Mouse (Mus musculus) heart, adult 2 months (tissue): ENCODE measurements around the gene Stmn3.

ENCODE experiments used
- EP300 ChIP-seq: fragments of 200-500 bp; IDR thresholded peaks from 2 replicates; pipeline ENCODE4 v1.6.1; 2011; ENCODE audit warnings: low read depth, low read length, control low read depth; ENCODE audit not compliant: insufficient read depth
- POLR2A ChIP-seq: fragments of 200-500 bp; IDR thresholded peaks from 2 replicates; pipeline ENCODE4 v1.6.1; 2011; ENCODE audit warnings: mild to moderate bottlenecking, low read depth, low read length, control low read depth; ENCODE audit not compliant: insufficient read depth

DNA sequence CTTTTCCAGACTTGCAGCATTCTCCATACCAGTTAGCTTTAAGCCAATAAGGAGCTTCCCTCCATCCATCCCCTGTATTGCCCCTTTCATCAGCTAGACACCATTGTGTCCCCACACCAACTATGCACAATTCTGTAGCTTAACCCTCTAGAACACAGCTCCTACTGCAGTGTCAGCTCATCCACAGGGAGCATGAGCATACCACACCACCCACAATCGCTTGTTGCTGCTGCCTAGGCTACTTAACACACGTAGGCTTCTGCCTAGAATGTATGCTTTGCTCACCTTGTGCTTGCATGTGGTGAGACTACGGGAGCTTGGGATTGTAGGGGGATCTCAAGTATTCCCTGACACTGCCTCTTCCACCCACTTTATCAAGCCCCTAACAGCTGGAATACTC is 42.5 kb upstream of the Stmn3 start:
- TF ChIP-seq POLR2A (no peak), EP300 (no peak)
